Mouse (Mus musculus) forebrain, embryonic 16.5 days (tissue): ENCODE results near the gene Pprc1. TPM values are rescaled to one million over a fixed set of nuclear protein-coding genes. Genes with fewer than 3 reads are reported as not detected.

ENCODE experiments used
- polyA plus RNA-seq: library from polyadenylated mRNA; unstranded; fragments of >200 nt; fragmentation: Nextera tagmentation; extraction: Ambion mirVana; gene quantifications from 2 replicates; pipeline ENCODE4 v1.2.1, GENCODE M21; 2015

Pprc1 gene
- polyA plus RNA-seq, 1 experiment from 2014 or later = 25.9 TPM

Other genes with a start within 250 kb of the Pprc1 start
- 12.3 and 14.6 TPM in 2 replicates for gene Kcnip2, start 228.8 kb upstream of the Pprc1 start, polyA plus RNA-seq
- gene Armh3, start 46.4 kb upstream of the Pprc1 start, polyA plus RNA-seq = 23.8 and 25.3 TPM in 2 replicates
- 3.4 and 3.7 TPM in 2 replicates for gene Hps6, start 41.4 kb upstream of the Pprc1 start, polyA plus RNA-seq
- 120 and 130 TPM in 2 replicates for gene Ldb1, start 328 bp downstream of the Pprc1 start, polyA plus RNA-seq
- gene Nolc1, start 31.0 kb downstream of the Pprc1 start, polyA plus RNA-seq = 79.5 and 80.8 TPM in 2 replicates
- gene Elovl3, start 87.0 kb downstream of the Pprc1 start, polyA plus RNA-seq = not detected in 2 replicates
- 0.24 TPM in 1 of 2 replicates, not detected in the other for gene Pitx3, start 103.4 kb downstream of the Pprc1 start, polyA plus RNA-seq
- gene Gbf1, start 107.6 kb downstream of the Pprc1 start, polyA plus RNA-seq = 64.2 and 65.1 TPM in 2 replicates